Mouse (Mus musculus) mature B cell (primary cell): ENCODE data around the gene Fto.

Source experiments
- in situ Hi-C: fragments of 300-500 bp; cut with MboI; formaldehyde crosslinking; loops from 2 replicates; pipeline ENCODE4 v1.14.3; 2019

The Fto gene

DNA sequence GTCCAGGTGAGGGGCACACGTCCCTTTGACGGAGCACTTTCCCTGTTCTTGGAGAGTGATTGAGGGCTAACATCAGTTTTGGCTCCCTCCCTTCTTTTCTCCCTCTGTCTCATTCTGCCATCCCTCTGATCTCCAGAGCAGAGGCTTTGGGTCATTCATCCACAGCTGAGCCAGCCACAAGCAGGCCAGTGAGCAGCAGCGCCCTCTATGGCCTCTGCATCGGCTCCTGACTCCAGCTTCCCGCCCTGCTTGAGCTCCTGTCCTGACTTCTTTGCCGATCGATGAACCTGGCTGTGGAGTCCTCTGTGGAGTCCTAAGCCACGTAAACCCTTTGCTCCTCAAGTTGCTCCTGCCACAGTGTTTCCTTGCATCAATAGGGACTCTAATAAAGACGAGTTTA lies 10.9 kb downstream of the Fto start:
- in situ Hi-C loops: no loop called here

- in situ Hi-C loops: no loop called here
Measured at GRCm38 (mm10) chr8:91324916-91325315, 11.6 kb downstream of the Fto start.

- in situ Hi-C loops: no loop called here
Measured at GRCm38 (mm10) chr8:91326018-91326417, 12.7 kb downstream of the Fto start.

DNA sequence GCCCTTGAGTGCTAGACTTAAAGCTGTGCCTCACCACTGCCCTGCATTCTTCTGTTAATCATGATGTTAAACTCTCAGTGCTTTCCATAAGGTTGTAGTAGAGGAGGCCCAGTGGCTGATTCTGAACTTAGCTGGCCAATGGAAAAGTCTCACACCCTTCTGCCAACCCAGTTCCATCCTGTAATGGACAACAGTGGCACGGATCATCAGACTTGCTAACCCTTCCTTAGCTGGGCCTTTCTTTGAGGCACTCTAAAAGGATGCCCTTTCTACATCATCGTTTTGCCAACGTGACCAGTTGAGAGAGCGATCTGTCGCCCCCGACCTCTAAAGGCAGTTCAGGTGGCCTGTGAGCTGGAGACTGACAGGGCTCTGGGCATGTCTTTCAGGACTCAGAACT lies 13.6 kb downstream of the Fto start:
- in situ Hi-C loops: no loop called here

DNA sequence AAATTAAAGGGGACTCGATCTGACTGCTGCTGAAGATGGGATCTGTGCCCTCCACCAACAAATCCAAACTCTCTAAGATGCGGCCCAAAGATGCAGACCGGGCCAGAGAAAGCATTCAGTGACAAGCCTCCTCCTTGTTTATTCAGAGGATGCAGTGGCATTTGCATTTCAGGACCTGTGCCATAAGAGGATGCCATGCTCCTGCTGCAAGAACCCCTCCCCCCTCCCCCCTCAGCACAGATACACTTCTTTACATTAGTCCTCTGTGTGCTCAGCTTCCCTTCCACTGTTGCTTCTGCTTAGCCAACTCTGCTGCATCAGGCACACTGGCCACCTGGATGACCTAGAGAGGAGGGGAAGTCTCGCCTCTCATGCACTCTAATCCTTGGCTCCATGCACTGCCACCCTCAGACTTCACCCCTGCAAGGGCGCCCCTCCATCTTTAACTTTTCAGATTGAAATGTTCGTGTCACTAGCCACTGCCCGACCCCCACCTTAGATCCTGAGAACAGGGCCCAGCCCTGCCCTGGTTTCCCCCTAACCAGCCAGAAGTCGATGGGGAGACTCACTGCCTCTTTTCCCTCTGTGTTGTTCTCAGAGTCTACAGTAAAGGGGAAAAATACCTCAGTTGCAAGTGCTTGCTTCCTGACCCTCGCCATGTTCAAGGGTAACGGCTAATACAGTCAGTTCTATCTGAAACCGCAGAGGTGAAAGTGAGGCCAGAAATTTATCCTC lies 14.3 kb downstream of the Fto start:
- in situ Hi-C loops: no loop called here

GRCm38 (mm10) chr8:91329056-91329455 lies 15.7 kb downstream of the Fto start:
- in situ Hi-C loops: no loop called here

DNA sequence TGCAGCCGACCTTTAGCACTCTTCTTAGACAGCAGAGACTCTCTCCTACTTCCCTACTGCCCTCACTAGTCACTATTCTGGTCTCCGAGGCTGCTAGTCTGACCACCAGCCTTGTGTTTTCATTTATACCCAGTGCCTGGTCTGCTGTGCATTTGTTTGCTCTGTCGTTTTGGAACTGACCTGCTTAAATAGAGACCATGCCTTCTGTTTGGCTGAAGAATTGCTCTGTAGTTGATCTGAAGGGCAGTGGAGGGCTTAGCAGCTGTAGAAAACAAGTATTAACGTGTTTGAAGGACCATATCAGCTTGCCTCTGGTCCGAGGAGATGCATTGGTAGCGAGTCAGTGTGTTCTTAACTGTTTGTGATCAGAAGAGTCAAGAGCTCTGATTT lies 16.1 kb downstream of the Fto start:
- in situ Hi-C loops: no loop called here

DNA sequence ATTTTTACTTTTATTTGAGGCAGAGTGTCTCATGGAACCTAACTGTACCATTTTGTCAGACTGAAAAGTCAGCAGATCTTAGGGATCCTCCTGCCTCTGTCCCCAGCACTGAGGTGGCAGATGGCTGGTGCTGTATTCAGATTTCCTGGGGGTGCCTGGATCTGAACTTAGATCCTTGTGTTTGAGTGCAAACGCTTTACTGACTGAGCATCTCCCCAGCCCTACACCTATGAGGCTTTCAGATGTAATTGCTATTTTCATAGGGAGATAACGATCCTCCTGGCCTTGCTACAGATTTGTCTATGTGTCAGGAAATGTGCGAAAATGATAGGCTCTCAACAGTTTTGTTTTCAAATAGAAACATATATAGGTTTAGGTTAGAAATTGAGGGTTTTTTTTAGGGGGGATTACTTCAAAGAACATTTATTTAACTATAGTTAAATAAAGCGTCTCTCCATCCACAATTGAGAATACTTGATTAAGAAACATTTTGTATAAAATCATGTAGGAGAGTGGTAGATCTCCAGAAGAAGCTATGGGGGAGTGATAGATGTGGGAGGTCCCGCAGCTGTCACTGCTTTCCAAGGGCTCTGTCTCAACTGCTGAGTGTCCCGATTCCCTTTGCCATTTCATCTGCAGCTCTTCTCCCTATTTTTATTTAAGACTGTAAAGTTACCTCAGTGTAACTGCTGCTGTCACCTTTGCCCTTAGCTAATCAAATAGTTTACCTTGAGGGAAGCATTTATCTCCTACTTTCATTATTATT lies 25.2 kb downstream of the Fto start:
- in situ Hi-C loops: no loop called here

GRCm38 (mm10) chr8:91339651-91340050 lies 26.3 kb downstream of the Fto start:
- in situ Hi-C loops: no loop called here

DNA sequence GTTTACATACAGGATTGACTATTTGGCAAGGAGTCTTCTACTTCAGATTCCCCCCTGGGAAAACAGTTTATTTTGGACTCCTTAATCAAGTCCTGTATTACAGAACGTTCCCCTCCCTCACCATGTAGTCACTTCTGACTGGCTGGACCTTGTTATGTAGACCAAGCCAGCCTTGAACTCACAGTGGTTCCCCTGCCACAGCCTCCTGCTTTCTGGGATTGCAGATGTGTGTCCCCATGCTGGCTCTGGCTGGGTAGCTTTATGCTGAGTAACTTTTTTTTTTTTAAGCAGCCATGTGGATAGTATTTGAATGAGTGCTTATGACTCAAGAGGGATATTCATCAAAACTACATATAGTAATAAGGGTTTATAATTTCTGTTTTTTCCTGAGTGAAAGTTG lies 27.4 kb downstream of the Fto start:
- in situ Hi-C loops: no loop called here

DNA sequence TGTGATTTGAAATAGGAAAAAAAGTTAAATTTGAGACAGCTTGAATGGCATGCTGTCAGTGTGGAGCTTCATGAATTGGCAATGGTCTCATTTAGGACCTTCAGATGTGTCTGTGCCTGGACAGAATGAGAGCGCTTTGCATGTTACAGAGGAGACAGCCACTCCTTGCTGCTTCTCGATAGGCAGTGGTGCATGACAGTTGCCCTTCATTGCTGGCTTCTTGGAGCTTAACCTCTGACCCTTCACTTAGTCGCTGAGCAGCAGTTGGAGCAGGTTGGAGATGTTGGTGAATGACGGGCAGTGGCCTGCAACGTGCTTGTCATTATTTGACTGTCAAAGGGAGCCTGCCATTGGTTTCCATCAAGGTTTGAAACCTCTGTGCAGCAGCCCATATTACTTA lies 28.9 kb downstream of the Fto start:
- in situ Hi-C loops: no loop called here

DNA sequence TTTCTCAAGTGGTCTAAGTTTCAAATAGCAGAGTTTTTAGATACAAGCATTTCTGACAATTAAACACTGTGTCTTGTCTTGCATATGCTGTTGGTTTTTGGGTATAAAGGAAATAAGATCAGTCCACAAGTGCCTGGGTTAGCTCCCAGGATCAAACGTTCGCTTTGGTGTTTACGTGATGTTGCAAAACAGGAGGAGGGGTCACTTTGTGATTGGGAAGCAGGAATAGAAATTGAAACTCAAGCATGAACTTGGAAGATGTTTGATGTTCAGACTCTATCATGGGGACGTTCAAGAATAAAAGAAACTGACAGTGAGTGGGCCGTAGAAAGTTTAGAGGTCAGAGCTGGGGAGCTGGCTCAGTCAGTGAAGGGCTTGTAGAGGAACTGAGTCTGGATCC lies 29.5 kb downstream of the Fto start:
- in situ Hi-C loops: no loop called here

GRCm38 (mm10) chr8:91344659-91345058 lies 31.3 kb downstream of the Fto start:
- in situ Hi-C loops: no loop called here

GRCm38 (mm10) chr8:91347146-91347545 lies 33.8 kb downstream of the Fto start:
- in situ Hi-C loops: no loop called here

GRCm38 (mm10) chr8:91347595-91347994 lies 34.3 kb downstream of the Fto start:
- in situ Hi-C loops: no loop called here

GRCm38 (mm10) chr8:91349816-91350215 lies 36.5 kb downstream of the Fto start:
- in situ Hi-C loops: no loop called here

DNA sequence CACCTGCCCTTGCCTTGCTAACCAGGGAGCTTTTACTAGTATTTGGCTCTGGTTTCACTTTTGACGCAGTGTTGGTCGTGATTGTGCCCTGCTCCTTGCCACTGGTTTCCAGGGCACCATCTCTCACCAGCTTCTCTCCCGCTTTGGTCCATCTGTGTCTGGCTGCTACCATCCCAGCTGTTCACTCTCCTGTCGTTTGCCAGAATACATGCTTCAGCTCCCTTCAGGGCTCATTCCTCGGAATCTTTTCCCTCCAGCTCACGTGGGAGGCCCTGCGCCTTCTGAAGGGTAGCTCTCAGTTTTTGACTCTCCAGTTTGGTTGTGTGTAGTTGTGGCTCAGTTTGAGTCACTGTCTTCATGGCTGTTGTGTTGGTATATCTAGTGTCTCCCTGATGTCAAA lies 37.3 kb downstream of the Fto start:
- in situ Hi-C loops: no loop called here

DNA sequence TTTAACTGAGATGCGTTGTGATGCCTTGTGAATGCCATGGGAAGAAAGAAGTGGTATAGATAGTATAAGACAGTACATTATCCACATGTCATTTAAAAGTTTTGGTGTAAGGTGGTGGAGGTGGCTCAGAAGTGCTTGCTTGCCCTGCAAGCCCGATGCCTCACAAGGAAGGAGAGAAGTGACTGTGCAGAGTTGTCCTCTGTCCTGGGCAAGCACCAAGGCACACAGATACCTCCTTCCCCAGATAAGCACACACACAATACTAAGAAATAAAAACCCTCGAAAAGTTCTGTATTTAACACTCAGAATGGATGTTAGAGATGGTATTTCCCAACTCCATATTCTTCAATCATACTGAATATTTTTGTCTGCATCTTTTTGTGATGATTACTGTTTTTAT lies 39.3 kb downstream of the Fto start:
- in situ Hi-C loops: no loop called here

DNA sequence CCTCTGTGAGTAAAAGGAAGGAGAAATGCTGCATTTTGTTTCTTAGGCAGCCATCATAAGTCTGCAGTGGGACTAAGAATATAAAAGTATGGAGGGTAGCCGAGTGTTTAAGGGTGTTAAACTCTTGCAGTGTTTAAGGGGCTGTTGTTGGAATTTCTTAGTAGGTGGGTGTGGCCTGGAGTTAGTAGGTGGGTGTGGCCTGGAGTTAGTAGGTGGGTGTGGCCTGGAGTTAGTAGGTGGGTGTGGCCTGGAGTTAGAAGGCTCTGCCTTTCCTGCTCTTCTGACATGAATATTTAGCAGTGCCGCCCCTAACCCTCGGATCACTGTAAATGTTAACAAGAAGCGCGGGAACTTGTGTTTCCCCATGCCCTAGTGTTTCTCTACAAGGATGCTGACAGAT lies 39.7 kb downstream of the Fto start:
- in situ Hi-C loops: no loop called here

DNA sequence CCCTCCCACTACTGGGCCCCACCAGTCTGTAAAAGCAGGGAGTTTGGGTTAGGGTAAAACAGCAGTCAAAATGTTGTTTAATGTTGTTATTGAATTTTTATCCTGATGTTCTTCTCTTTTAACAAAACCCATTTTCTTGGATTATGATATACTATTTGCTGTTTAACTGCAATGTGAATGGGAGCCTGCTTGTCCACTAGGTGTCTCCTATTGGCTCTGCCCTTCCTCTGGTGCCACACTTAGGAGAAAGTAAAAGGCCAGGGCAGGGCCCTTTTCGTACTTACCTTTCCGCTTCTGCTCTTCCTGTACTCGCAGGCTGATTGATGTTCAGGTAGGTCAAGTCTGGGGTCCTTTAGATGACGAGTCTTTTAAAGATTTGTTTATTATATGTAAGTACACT lies 40.6 kb downstream of the Fto start:
- in situ Hi-C loops: no loop called here

GRCm38 (mm10) chr8:91355301-91355905 lies 42.1 kb downstream of the Fto start:
- in situ Hi-C loops: no loop called here

GRCm38 (mm10) chr8:91355956-91356699 lies 42.8 kb downstream of the Fto start:
- in situ Hi-C loops: no loop called here
